Mouse (Mus musculus) layer of hippocampus, adult 2 months (tissue): ENCODE results near the gene Sult1c1. TPM values are rescaled to one million over a fixed set of nuclear protein-coding genes. Genes with fewer than 3 reads are reported as not detected.
A peak's percentile ranks its signal among the peaks of the same experiment; 100 is the strongest.
"Not testable (repeated sequence)": the region's sequence is repeated elsewhere in the genome, so short reads cannot be mapped to it uniquely, and the experiment has no call there.

Source experiments
- DNase-seq, 2 experiments: peaks; one replicate each; pipeline ENCODE4 v3.0.0; 2022; ENCODE audit warnings: low spot score in 2 of 2
- H3K27ac ChIP-seq: fragments of 200-600 bp; 2 replicates; pipeline ENCODE4 v1.8.1; 2022
- H3K4me3 ChIP-seq: fragments of 200-600 bp; 2 replicates; pipeline ENCODE4 v1.8.1; 2022; ENCODE audit warnings: mild to moderate bottlenecking
- CTCF ChIP-seq: fragments of 200-600 bp; conservative IDR thresholded peaks from 2 replicates; pipeline ENCODE4 v1.8.1; 2022; ENCODE audit warnings: antibody characterized with exemption, mild to moderate bottlenecking, moderate library complexity
- long read RNA-seq, 2 experiments: library from polyadenylated mRNA; stranded (forward); transcript quantifications; one replicate each; pipeline ENCODE4 v2.0.0; 2021; ENCODE audit warnings: borderline mapping rate in 2 of 2
- total RNA-seq, 2 experiments: library from RNA; stranded (reverse); gene quantifications; 2 replicates each; pipeline ENCODE4 v1.2.3; 2021

Sult1c1 gene
- total RNA-seq = not detected
- long read RNA-seq, experiment 1 = 0 reads
- long read RNA-seq, experiment 2 = 0 reads

DNA sequence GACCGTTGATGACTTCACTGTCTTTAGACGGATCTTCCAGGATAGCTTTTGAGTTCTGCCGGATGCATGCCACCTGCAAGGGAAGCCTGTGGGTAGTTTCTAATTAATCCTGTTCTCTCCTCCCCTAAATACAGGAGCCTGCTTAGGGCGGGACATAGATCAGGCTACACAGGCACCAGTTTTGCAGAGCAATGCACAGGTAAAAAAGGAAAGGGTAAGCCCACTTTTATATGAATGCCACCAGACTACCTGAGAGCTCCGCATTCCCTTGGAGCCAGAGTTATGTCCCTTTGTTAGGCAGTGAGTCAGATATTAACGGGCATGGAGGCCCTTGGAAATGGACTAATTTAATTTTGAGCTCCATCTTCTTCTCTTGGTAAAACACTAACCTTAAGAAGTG is at the start of gene Sult1c1:
TSS of gene Sult1c1 (minus strand) at position 101 of the 400 bp plus-strand sequence.
- Histone ChIP-seq H3K27ac (no peak within 1 kb of the TSS), H3K4me3 (no peak within 1 kb of the TSS)
- no peak for DNase-seq
- no peak for TF ChIP-seq CTCF

DNA sequence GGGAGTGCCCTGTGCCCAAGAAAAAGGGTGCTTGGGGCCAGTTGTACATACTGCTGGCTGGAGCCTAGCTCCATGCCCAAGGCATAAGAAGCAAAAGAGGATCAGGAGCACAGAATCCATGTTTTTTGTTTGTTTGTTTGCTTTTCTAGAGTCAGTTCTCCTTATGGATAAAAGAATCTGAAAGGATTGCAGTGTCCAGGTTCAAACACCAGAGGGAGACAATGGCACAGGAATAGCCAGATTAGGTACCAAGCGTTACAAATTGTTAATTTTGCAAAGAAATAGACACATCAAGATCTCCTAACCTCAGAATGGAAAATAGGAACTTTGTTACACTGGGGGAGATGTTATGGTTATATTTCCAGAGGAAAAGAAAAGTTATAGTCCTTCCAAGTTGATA is 23.7 kb upstream of the Sult1c1 start:
- peak; percentile 90 for TF ChIP-seq CTCF
- DNase-seq = peak; percentile 8 to 40
- H3K27ac ChIP-seq = no peak overlapping the region
- H3K4me3 ChIP-seq = no peak overlapping the region

- no peak for TF ChIP-seq CTCF
- no peak for DNase-seq
- no peak overlapping the region for H3K4me3 ChIP-seq
- no peak overlapping the region for H3K27ac ChIP-seq
Observed at GRCm38 (mm10) chr17:54011196-54011595, 20.7 kb upstream of the Sult1c1 start.

- DNase-seq, H3K4me3 ChIP-seq, H3K27ac ChIP-seq: not testable (repeated sequence)
Observed at GRCm38 (mm10) chr17:54010536-54010935, 20.1 kb upstream of the Sult1c1 start.

- Histone ChIP-seq H3K27ac (no peak overlapping the region), H3K4me3 (no peak overlapping the region)
- TF ChIP-seq CTCF = no peak
- no peak for DNase-seq
Observed at GRCm38 (mm10) chr17:54003522-54003921, 13.0 kb upstream of the Sult1c1 start.

GRCm38 (mm10) chr17:53973606-53974005 is 16.9 kb downstream of the Sult1c1 start:
- DNase-seq = no peak
- no peak for TF ChIP-seq CTCF
- no peak overlapping the region for H3K27ac ChIP-seq
- no peak overlapping the region for H3K4me3 ChIP-seq

DNA sequence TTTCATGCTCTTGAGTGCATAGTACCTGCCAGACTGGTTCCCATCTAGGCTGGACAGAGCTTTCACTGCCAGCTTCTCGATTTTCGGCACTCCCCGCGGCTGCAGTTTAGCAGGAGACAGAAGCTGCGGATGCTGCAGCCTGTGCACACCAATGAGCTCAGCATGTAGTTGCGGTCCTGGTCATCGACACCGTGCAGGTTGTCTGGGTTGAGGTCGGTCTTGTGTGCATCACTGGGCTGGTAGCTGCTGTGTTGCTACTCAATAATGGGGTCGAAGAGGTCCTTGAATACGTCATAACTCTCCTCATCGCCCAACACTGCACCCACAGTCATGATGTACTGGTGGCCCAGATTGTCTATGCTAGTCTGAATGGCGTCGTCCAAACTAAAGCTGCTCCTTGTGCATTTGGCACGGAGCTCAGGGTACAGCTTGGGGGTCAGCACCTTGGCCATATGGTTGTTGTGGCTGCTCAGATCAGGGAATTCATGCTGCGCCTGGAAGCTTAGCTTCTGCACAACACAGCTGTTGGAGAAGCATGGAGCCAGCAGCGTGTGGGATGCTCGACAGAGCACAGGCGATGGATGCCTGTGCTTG is 48.8 kb downstream of the Sult1c1 start:
- TF ChIP-seq CTCF = no peak
- H3K27ac ChIP-seq = no peak overlapping the region
- no peak for DNase-seq
- no peak overlapping the region for H3K4me3 ChIP-seq

- DNase-seq = no peak
- Histone ChIP-seq H3K4me3 (no peak overlapping the region), H3K27ac (no peak overlapping the region)
- TF ChIP-seq CTCF = no peak
Observed at GRCm38 (mm10) chr17:53940726-53941125, 49.7 kb downstream of the Sult1c1 start.

Other genes with a start within 250 kb of the Sult1c1 start
- not detected for gene Sult1c2, start 144.3 kb downstream of the Sult1c1 start, total RNA-seq